Mouse (Mus musculus) MEL (cell line): Measurements from ENCODE around the gene Ntrk3.

Experiments
- CHD2 ChIP-seq: IDR thresholded peaks from 2 replicates; pipeline ENCODE4 v1.6.1; 2011; ENCODE audit warnings: low read length, improper control_type of control experiment
- CTCF ChIP-seq, 3 experiments: IDR thresholded peaks in 2 of 3; conservative IDR thresholded peaks in 1 of 3; 2 replicates each; pipeline ENCODE4 v1.5.1; 2011 to 2012; ENCODE audit warnings: low read length in 3 of 3, low read depth in 2 of 3, mild to moderate bottlenecking in 2 of 3, improper control_type of control experiment in 1 of 3, inconsistent platforms in 1 of 3, mixed read lengths in 1 of 3, moderate library complexity in 1 of 3; ENCODE audit not compliant: control insufficient read depth in 1 of 3, insufficient read depth in 1 of 3, poor library complexity in 1 of 3, severe bottlenecking in 1 of 3
- EP300 ChIP-seq, 2 experiments: IDR thresholded peaks; 2 replicates each; pipeline ENCODE4 v1.6.1; 2011; ENCODE audit warnings: improper control_type of control experiment in 2 of 2, low read length in 2 of 2, low read depth in 1 of 2, mild to moderate bottlenecking in 1 of 2
- ETS1 ChIP-seq: IDR thresholded peaks from 2 replicates; pipeline ENCODE4 v1.6.1; 2012; ENCODE audit warnings: low read depth, mild to moderate bottlenecking, inconsistent platforms, low read length, improper control_type of control experiment, moderate library complexity
- HCFC1 ChIP-seq: IDR thresholded peaks from 2 replicates; pipeline ENCODE4 v1.6.1; 2012; ENCODE audit warnings: low read depth, mild to moderate bottlenecking, inconsistent platforms, low read length, improper control_type of control experiment, moderate library complexity
- NELFE ChIP-seq: IDR thresholded peaks from 2 replicates; pipeline ENCODE4 v1.6.1; 2011; ENCODE audit warnings: low read depth, low read length, improper control_type of control experiment
- POLR2A ChIP-seq, 2 experiments: IDR thresholded peaks; 2 replicates each; pipeline ENCODE4 v1.6.1; 2011 to 2012; ENCODE audit warnings: low read length in 2 of 2, mild to moderate bottlenecking in 2 of 2, control low read depth in 1 of 2, improper control_type of control experiment in 1 of 2, low read depth in 1 of 2, moderate library complexity in 1 of 2; ENCODE audit not compliant: control insufficient read depth in 1 of 2, insufficient read depth in 1 of 2, poor library complexity in 1 of 2
- TCF12 ChIP-seq: IDR thresholded peaks from 2 replicates; pipeline ENCODE4 v1.6.1; 2014; ENCODE audit warnings: low read depth, mild to moderate bottlenecking, inconsistent platforms, low read length, improper control_type of control experiment, moderate library complexity
- ZC3H11A ChIP-seq: IDR thresholded peaks from 2 replicates; pipeline ENCODE4 v1.6.1; 2012; ENCODE audit warnings: low read depth, mild to moderate bottlenecking, inconsistent platforms, low read length, improper control_type of control experiment
- ZKSCAN1 ChIP-seq: IDR thresholded peaks from 2 replicates; pipeline ENCODE4 v1.6.1; 2012; ENCODE audit warnings: low read depth, mild to moderate bottlenecking, inconsistent platforms, low read length, improper control_type of control experiment, moderate library complexity
- ZNF384 ChIP-seq: IDR thresholded peaks from 2 replicates; pipeline ENCODE4 v1.6.1; 2012; ENCODE audit warnings: low read depth, mild to moderate bottlenecking, inconsistent platforms, low read length, improper control_type of control experiment

GRCm38 (mm10) chr7:78376875-78377274 lies 360.9 kb downstream of the Ntrk3 start:
- TF ChIP-seq ZNF384 (no peak), EP300 (IDR thresholded peaks at IDR 0.05; ENCODE audit: low read depth in 1 of 2, low read length in 2 of 2) (no peak), HCFC1 (no peak), CTCF (IDR thresholded peaks at IDR 0.05 in 2 of 3, conservative IDR thresholded peaks at IDR 0.05 in 1 of 3; ENCODE audit: control insufficient read depth in 1 of 3, insufficient read depth in 1 of 3, low read depth in 2 of 3, low read length in 3 of 3, poor library complexity in 1 of 3, severe bottlenecking in 1 of 3) (no peak), ZKSCAN1 (no peak), POLR2A (IDR thresholded peaks at IDR 0.05; ENCODE audit: control insufficient read depth in 1 of 2, insufficient read depth in 1 of 2, low read depth in 1 of 2, low read length in 2 of 2, poor library complexity in 1 of 2) (no peak), NELFE (no peak), ETS1 (no peak), TCF12 (no peak), CHD2 (no peak), ZC3H11A (no peak)
